ENCODE assay signal across 12 mouse cellular contexts in genomic region chr12:108305172-108305571, GRCm38 (mm10). TPM values are rescaled to one million over a fixed set of nuclear protein-coding genes. Genes with fewer than 3 reads are reported as not detected.
"Had no signal": no experiment of that assay in that cellular context is flagged by ENCODE, and none has a peak within 500 bp of the region (broad histone marks: within the 10 kb centered on the region; RNA-seq: fewer than 3 reads in every experiment).

No protein-coding gene starts in this region.

- H3K36me3 ChIP-seq: liver, embryonic 13.5 days had no signal

- H3K4me1 ChIP-seq: liver, embryonic 13.5 days had no signal

- H3K27ac ChIP-seq: layer of hippocampus, adult 2 months; liver, embryonic 13.5 days had no signal

- DNase-seq: kidney, adult 18-20 months; kidney, postnatal 10 days; kidney, postnatal 4 days; liver; liver, embryonic 13.5 days; lung, adult 18-20 months; midbrain, embryonic 14.5 days; right cerebral cortex, adult 18-20 months; right cerebral cortex, postnatal 25 days; thymus, postnatal 36 days had no signal

- H3K9me3 ChIP-seq: liver, embryonic 13.5 days had no signal

RNA-seq across cellular contexts. Expression of gene Hhipl1, which starts 0.9 kb away (rescaled TPM):
- total RNA-seq: monocyte, adult 5-6 weeks had no signal
- polyA plus RNA-seq: liver, embryonic 13.5 days had no signal

RNA-seq across cellular contexts. Expression of gene Cyp46a1, which starts 29.0 kb away (rescaled TPM):
- total RNA-seq: monocyte, adult 5-6 weeks had no signal

RNA-seq across cellular contexts. Expression of gene Ccdc85c, which starts 29.9 kb away (rescaled TPM):
- total RNA-seq: monocyte, adult 5-6 weeks had no signal
